Mouse (Mus musculus) midbrain, embryonic 16.5 days (tissue): ENCODE results near the gene Thop1. TPM values are rescaled to one million over a fixed set of nuclear protein-coding genes. Genes with fewer than 3 reads are reported as not detected.
"Not testable (repeated sequence)": the region's sequence is repeated elsewhere in the genome, so short reads cannot be mapped to it uniquely, and the experiment has no call there.

ENCODE experiments used
- ATAC-seq: fragments of 200-750 bp; cut with Nextera tagmentation; 2 replicates; pipeline ENCODE4 v1.8.0; 2017; ENCODE audit warnings: moderate TSS enrichment
- H3K27ac ChIP-seq: fragments of 300-500 bp; sonication (generic); 2 replicates; pipeline ENCODE4 v1.5.1; 2014; ENCODE audit warnings: mild to moderate bottlenecking, low read length, mixed read lengths
- H3K27me3 ChIP-seq: fragments of 300-500 bp; sonication (generic); 2 replicates; pipeline ENCODE4 v1.6.1; 2014; ENCODE audit warnings: low read depth, low read length, mixed read lengths; ENCODE audit not compliant: control insufficient read depth, insufficient read depth
- H3K36me3 ChIP-seq: fragments of 300-500 bp; sonication (generic); 2 replicates; pipeline ENCODE4 v1.6.1; 2014; ENCODE audit warnings: mild to moderate bottlenecking, low read length, moderate library complexity, mixed read lengths; ENCODE audit not compliant: control insufficient read depth, insufficient read depth
- H3K4me1 ChIP-seq: fragments of 300-500 bp; sonication (generic); 2 replicates; pipeline ENCODE4 v1.6.1; 2014; ENCODE audit warnings: mild to moderate bottlenecking, low read length, mixed read lengths; ENCODE audit not compliant: control insufficient read depth, insufficient read depth
- H3K4me2 ChIP-seq: fragments of 300-500 bp; sonication (generic); 2 replicates; pipeline ENCODE4 v1.6.1; 2014; ENCODE audit warnings: mild to moderate bottlenecking, low read length, mixed read lengths
- H3K4me3 ChIP-seq: fragments of 300-500 bp; sonication (generic); 2 replicates; pipeline ENCODE4 v1.5.1; 2014; ENCODE audit warnings: low read depth, mild to moderate bottlenecking, low read length, moderate library complexity, mixed read lengths
- H3K9ac ChIP-seq: fragments of 300-500 bp; sonication (generic); 2 replicates; pipeline ENCODE4 v1.6.1; 2014; ENCODE audit warnings: low read depth, low read length, mixed read lengths
- H3K9me3 ChIP-seq: fragments of 300-500 bp; sonication (generic); replicated peaks from 2 replicates; pipeline ENCODE4 v1.6.1; 2014; ENCODE audit warnings: mild to moderate bottlenecking, low read length, mixed read lengths; ENCODE audit not compliant: control insufficient read depth, poor library complexity, severe bottlenecking
- WGBS: fragments of 180-500 bp; shearing (Covaris S2); extraction: QIAGEN DNeasy Blood & Tissue Kit; methylation state at CpG from one replicate; pipeline ENCODE4 v1.1.7; 2014; 5-methylcytosine and 5-hydroxymethylcytosine counted together
- polyA plus RNA-seq: library from polyadenylated mRNA; unstranded; fragments of >200 nt; fragmentation: Nextera tagmentation; extraction: Ambion mirVana; gene quantifications from 2 replicates; pipeline ENCODE4 v1.2.1, GENCODE M21; 2015

Thop1 gene
- polyA plus RNA-seq, 1 experiment from 2014 or later = 47.3 TPM

DNA sequence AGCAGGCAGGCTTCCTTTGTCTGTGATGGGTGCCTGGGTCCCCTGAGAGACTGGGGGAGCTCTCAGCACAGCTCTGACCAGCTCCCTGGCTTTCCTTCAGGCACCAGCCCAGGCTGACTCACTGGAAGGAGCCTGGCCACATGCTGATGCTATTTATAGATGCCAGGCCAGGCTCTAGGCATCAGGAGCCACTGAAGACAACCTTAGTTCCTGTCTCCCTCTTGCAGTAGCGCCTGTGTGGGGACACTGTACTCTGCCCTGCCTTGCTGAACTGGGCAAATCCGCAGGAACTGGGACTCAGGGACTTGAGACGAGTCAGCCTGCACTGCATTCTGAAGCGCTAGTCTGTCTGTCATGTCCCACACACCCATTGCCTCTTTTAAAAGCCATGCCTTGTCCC is 42.5 kb upstream of the Thop1 start:
- no peak for ATAC-seq
- no peak overlapping the region for H3K9ac ChIP-seq

DNA sequence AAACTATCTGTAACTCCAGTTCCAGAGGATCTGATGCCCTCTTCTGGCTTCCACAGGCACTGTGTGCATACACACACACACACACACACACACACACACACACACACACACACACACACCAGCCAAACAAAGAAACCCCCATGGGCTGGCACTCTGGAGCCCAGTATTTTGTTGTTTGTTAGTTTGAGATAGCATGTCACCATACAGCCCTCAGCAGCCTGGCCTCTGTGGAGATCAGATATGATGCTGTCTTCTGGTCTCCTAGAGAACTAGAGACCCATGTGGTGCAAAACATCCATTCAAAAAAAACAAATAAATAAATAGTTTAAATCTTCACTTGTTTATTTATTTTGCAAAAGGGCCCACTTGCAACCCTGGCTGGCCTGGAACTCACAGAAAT is 41.6 kb upstream of the Thop1 start:
- no peak for ATAC-seq
- Histone ChIP-seq H3K4me2 (no peak overlapping the region), H3K4me3 (no peak overlapping the region), H3K27me3 (no peaks in the 10 kb centered on the region), H3K4me1 (peaks cover 19% of the 10 kb centered on the region), H3K9ac (no peak overlapping the region), H3K27ac (no peak overlapping the region), H3K36me3 (peaks cover 18% of the 10 kb centered on the region), H3K9me3 (no peaks in the 10 kb centered on the region)

More for the DNA sequence above, 42.5 kb upstream of the Thop1 start:
- no peak overlapping the region for H3K27ac ChIP-seq
- no peak overlapping the region for H3K4me3 ChIP-seq
- H3K4me2 ChIP-seq = no peak overlapping the region
- no peaks in the 10 kb centered on the region for H3K27me3 ChIP-seq
- H3K36me3 ChIP-seq = peaks cover 14% of the 10 kb centered on the region
- 73% methylated on average over 4 of the region's 4 CpGs for WGBS
- H3K4me1 ChIP-seq = peaks cover 21% of the 10 kb centered on the region
- H3K9me3 ChIP-seq = no peaks in the 10 kb centered on the region

DNA sequence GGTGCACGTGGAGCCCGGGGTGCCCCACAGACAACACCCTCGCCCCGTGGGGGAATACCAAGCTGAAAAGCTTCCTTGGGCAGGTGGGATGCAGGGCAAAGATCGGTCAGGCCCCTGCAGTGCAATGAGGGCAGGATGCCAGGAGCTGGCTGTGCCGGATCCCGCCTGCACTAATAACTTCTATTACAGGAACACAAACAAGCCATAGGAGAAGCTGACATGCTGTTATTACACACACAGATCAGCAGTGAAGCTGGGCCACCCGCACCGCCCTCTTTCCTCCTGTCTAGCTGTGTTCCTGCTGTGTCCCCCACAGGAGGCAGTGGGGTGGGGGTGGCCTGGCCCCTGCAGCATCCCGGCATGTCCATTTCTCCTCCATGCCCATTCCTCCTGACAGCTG is 40.8 kb upstream of the Thop1 start:
- no peaks in the 10 kb centered on the region for H3K9me3 ChIP-seq
- H3K27ac ChIP-seq = no peak overlapping the region
- no peak overlapping the region for H3K4me3 ChIP-seq
- no peak for ATAC-seq
- peaks cover 18% of the 10 kb centered on the region for H3K36me3 ChIP-seq
- H3K9ac ChIP-seq = no peak overlapping the region
- WGBS = 50% methylated on average over 10 of the region's 10 CpGs
- H3K4me1 ChIP-seq = peaks cover 15% of the 10 kb centered on the region
- no peaks in the 10 kb centered on the region for H3K27me3 ChIP-seq
- no peak overlapping the region for H3K4me2 ChIP-seq

DNA sequence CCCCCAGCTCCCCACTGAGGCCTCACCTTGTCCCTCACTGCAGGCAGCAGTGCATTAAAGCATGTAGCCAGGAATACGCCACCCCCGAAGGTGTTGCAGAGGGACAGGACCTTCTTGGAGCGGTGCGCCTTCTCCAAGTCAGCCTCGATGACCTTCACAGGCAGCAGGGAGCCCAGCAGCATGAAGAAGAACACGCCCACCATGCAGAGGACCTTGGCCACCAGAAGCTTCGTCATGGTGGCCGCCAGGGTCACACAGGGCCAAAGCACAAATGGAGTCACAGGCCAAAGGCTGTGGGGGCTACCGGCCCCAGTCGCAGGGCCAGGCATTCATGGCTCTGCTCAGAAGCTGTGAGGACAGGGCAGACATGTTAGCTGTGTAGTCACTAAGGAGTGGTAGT is 36.2 kb upstream of the Thop1 start:
- Histone ChIP-seq H3K4me3 (no peak overlapping the region), H3K27me3 (no peaks in the 10 kb centered on the region), H3K9ac (no peak overlapping the region), H3K4me2 (no peak overlapping the region), H3K9me3 (no peaks in the 10 kb centered on the region), H3K4me1 (peaks cover 16% of the 10 kb centered on the region), H3K36me3 (peaks cover 18% of the 10 kb centered on the region), H3K27ac (no peak overlapping the region)
- 86% methylated on average over 10 of the region's 10 CpGs for WGBS
- ATAC-seq = no peak

DNA sequence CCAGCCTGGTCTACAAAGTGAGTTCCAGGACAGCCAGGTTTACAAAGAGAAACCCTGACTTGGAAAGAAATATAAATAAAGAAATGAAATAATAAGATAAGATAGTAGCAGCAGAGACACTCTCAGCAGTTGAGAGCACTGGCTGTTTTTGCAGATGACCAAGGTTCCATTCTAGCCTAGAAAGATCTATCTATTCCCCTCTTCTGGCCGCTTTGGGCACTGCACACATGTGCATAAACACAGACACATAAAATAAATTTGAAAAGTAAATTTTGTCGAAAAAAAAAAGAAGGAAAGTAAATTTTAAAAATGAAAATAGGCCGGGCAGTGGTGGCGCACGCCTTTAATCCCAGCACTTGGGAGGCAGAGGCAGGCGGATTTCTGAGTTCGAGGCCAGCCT is 33.6 kb upstream of the Thop1 start:
- H3K4me2 ChIP-seq = no peak overlapping the region
- 66% methylated on average over 6 of the region's 7 CpGs for WGBS

DNA sequence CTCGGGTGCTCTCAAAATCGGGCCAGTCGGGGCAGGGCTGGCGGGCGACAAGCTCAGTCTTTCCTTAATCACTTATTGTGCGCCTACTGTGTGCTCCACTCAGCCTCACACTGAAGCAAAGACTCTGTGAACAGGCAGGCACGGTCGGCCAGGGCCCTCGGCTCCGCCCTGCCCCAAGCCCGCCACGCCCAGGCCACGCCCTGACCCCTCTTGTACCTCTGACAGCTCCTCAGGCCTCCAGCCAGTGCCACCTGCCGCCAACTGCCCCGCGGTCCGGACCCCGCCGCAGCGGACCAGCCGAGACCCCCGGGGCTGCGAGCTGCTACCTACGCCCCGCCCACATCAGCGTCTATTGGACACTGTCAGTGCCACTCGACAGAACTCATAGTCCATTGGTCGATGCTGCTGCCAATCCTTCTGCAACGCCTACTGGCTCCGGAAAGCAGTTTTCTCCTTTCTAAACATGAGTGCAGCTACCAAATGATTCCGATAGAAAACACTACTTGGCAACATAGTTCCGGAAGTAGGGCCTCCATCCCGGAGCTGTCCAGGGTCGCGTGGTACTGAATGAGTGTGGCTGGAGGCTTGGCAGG is 32.8 kb upstream of the Thop1 start, which contains the start of gene Slc39a3:
Slc39a3 (minus strand) TSS at position 439 of the 593 bp plus-strand sequence.
- Histone ChIP-seq H3K4me1 (peaks cover 16% of the 10 kb centered on the region), H3K4me3 (peak within 1 kb of the TSS; percentile 86), H3K9me3 (no peaks in the 10 kb centered on the region), H3K27me3 (no peaks in the 10 kb centered on the region), H3K9ac (peak within 1 kb of the TSS; percentile 85), H3K27ac (peak within 1 kb of the TSS; percentile 75), H3K36me3 (peaks cover 5% of the 10 kb centered on the region), H3K4me2 (peak within 1 kb of the TSS; percentile 70)
- WGBS = under 1% methylated on average over 33 of the region's 35 CpGs
- ATAC-seq = peak; percentile 99

More for the DNA sequence above, 33.6 kb upstream of the Thop1 start:
- Histone ChIP-seq H3K36me3 (peaks cover 9% of the 10 kb centered on the region), H3K27me3 (no peaks in the 10 kb centered on the region), H3K4me3 (no peak overlapping the region), H3K4me1 (peaks cover 16% of the 10 kb centered on the region), H3K9me3 (no peaks in the 10 kb centered on the region), H3K9ac (no peak overlapping the region), H3K27ac (no peak overlapping the region)
- no peak for ATAC-seq

DNA sequence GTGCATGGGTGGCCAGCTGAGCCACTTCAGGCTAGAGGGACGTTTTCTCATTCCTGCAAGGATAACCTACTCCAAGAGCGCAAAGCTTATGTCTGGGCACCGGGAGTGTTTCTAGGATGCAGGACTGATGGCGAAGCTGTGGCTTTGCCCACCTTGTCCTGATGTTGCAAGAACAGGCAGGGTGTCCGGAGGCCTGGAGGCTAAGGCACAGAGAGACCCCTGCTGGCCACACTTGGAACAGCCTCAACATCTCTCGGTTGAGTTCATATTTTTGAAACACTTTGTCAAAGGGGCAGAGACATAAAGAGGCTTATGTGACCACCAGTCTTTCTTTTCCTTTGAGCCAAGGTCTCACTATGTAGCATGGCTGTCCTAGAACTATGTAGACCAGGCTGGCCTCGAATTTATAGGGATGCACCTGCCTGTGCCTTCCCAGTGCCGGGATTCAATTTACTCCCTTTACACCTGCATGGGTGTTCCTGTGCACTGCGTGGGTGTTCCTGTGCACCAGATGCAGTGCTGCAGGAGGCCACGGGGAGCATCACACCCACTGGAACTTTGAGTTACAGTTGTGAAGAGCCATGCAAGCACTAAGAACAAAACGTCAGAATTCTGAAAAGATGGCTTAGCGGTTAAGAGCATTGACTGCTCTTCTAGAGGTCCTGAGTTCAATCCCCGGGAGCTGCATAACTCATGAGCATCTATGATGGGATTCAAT is 28.2 kb upstream of the Thop1 start:
- H3K9me3 ChIP-seq = no peaks in the 10 kb centered on the region
- 31% methylated on average over 13 of the region's 13 CpGs for WGBS
- no peak for ATAC-seq
- H3K4me2 ChIP-seq = no peak overlapping the region
- peaks cover 24% of the 10 kb centered on the region for H3K36me3 ChIP-seq
- H3K9ac ChIP-seq = no peak overlapping the region
- H3K4me3 ChIP-seq = no peak overlapping the region
- H3K4me1 ChIP-seq = 0 out of 2 replicates have a peak, but pooled peaks cover 3% of the 10 kb centered on the region
- no peak overlapping the region for H3K27ac ChIP-seq
- no peaks in the 10 kb centered on the region for H3K27me3 ChIP-seq

DNA sequence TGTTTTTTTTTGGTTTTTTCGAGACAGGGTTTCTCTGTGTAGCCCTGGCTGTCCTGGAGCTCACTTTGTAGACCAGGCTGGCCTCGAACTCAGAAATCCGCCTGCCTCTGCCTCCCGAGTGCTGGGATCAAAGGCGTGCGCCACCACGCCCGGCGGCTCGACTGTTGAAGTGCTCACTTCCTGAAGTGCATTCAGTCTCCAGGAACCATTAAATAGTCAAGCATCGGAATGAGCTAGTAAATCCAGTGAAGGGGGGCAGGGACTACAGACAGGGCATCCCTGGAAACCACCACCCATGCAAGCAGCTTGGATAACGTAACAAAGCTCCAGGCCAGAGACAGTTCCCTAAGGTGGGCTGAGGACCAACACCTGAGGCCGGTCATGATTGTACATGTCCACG is 24.6 kb upstream of the Thop1 start:
- not testable (repeated sequence) for H3K4me1 ChIP-seq, H3K9ac ChIP-seq, H3K27ac ChIP-seq, H3K4me2 ChIP-seq, H3K27me3 ChIP-seq, H3K9me3 ChIP-seq, ATAC-seq, H3K4me3 ChIP-seq
- 93% methylated on average over 13 of the region's 14 CpGs for WGBS
- H3K36me3 ChIP-seq = peaks cover 57% of the 10 kb centered on the region

DNA sequence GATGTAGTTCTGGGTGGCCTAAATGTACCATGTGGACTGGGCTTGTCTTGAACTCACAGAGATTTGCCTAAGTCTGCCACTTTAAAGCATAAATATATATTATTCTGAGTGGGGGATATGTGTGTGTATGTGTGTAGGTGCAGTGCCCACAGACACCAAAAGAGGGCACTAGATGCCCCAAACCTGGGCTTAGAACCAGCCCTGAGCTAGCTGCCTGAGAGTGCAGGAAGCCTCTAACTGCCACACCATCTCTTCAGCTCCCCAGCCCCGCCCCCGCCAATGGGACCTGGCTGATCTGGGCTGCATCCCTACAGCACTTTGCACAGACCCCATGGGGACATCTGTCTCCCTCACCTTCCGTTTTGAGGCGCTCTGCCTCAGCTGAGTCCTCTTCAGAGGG is 19.2 kb upstream of the Thop1 start:
- Histone ChIP-seq H3K36me3 (peaks cover 60% of the 10 kb centered on the region), H3K9ac (no peak overlapping the region), H3K27me3 (no peaks in the 10 kb centered on the region), H3K4me3 (no peak overlapping the region), H3K27ac (no peak overlapping the region), H3K4me2 (no peak overlapping the region), H3K4me1 (0 out of 2 replicates have a peak, but pooled peaks cover 1% of the 10 kb centered on the region), H3K9me3 (no peaks in the 10 kb centered on the region)
- ATAC-seq = no peak
- 89% methylated on average over 4 of the region's 4 CpGs for WGBS
